Mouse (Mus musculus) kidney, adult 9 months (tissue): Measurements from ENCODE around the gene Cyp4f39.

Experiments
- DNase-seq: peaks from one replicate; pipeline ENCODE4 v3.0.0; 2022

Cyp4f39 gene

DNA sequence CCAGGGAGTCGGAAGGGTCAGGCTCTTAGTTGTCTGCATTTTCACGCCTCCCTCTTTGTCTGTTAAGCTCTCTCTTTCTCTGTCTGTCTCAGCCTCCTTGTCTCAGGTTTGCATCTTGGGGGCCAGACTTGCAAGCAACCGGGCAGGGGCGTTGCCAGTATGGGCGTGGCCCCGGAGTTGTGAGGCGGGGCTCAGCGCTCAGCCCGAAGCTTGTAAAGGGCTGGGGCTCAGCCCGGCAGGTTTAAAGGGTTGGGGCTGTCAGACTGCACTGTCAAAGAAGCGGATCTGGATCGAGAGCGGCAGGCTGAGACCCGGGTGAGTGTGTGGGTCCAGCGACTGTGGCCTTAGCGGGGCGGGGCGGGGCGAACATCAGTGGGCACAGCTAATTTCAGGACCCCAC lies at the start of gene Cyp4f39:
Cyp4f39 (plus strand) TSS at position 242 of the 400 bp plus-strand sequence.
- DNase-seq, result no peak

- no peak for DNase-seq
These were observed 49.8 kb upstream of the Cyp4f39 start for GRCm38 (mm10) chr17:32402779-32403157.

GRCm38 (mm10) chr17:32403417-32403816 lies 49.1 kb upstream of the Cyp4f39 start, which contains the start of gene Rasal3:
Rasal3 (minus strand) TSS chr17:32403583.
- DNase-seq, result no peak

DNA sequence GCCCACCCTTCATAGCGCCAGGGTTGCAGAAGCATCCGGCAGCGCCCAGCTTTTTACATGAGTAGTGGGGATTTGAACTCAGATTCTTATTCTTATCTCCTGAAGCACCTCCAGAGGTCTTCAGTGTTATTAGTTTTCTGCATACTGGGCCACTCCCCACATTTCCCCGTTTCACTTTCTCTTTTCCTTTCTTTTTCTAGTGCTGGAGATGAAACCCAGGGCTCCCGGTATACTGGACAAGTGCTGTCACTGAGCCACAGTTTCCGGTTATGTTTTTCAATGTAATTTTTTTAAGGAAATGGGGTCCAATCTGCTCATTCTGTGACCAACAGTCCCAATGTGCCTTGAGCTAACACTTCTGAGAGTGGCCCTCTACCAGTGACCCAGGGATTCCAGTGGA lies 40.6 kb upstream of the Cyp4f39 start:
- DNase-seq, result no peak

GRCm38 (mm10) chr17:32415417-32416020 lies 37.0 kb upstream of the Cyp4f39 start:
- no peak for DNase-seq

DNA sequence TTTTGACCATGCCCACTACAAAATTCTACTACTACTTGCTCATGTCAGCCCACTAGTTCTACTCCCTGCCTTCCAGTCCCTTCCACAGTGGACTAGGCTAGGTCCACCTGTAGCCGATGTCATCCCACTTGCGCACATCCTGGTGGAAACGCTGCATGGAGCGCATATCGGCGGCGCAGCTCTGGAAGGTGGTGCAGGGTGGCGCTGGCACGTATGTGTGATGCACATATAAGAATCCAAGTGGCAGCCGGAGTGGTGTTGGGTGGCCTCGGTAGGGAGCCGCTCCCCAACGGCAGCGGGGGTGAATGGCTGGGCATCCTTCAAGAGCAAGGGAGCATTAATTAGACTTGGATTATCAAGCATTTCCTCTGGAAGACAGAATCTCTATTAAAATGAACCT lies 35.8 kb upstream of the Cyp4f39 start:
- no peak for DNase-seq

GRCm38 (mm10) chr17:32419989-32420388 lies 32.5 kb upstream of the Cyp4f39 start:
- DNase-seq, result no peak

DNA sequence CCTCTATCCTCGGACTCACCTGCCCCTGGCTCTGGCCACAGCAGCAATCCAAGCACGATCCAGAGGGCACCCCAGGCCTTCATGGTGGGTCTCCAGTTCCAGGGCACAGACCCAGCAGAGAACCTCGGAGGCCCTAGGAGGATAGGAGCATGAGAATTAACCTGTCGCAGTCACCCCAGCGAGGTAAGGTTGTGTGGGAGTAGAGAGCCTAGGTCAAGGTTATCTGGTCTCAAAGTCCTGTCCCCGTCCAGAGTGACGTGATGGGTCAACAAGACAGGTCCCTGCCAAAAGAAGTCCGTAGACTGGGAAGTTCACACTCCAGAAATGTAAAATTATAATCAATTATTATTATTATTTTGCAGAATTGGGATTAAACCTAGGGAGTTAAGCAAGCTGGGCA lies 31.7 kb upstream of the Cyp4f39 start:
- DNase-seq, result no peak

DNA sequence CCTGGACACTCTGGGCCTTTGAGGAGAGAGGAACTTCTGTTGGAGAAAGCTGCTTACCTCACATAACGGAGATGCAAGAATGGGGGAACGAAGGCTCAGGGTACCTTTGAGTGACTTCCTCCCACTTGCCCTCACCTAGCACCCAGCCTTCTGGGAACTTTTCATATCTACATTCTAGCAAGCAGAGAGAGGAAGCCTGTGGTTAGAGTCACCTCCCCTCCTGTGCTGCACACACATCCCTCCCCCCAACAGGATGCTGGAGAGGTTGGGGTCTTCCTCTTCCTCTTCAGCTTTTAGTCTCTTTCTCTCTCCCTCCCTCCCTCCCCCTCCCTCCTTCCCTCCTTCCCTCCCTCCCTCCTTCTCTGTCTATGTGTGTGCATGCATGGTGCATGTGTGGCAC lies 28.5 kb upstream of the Cyp4f39 start, which contains the start of gene Pglyrp2:
Pglyrp2 (minus strand) TSS at position 134 of the 400 bp plus-strand sequence.
- DNase-seq, result no peak

DNA sequence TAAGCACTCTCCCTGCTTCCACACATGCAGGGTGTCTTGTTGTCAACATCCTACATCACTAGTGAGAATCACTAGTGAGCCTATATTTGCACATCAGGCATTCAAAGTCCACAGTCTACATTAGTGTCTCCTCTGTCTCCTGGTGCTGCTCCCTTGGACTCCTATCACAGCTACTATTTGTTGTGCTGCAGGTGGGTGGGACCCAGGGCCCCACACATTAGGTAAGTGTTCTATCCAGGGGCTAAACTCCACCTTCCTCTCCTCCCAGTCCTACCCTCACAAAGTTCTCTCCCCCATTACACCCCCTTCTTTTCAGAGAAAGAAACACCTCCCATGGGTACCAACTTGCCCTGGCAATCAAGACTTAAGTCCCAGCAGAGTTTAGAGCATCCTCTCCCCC lies 25.9 kb upstream of the Cyp4f39 start:
- no peak for DNase-seq

DNA sequence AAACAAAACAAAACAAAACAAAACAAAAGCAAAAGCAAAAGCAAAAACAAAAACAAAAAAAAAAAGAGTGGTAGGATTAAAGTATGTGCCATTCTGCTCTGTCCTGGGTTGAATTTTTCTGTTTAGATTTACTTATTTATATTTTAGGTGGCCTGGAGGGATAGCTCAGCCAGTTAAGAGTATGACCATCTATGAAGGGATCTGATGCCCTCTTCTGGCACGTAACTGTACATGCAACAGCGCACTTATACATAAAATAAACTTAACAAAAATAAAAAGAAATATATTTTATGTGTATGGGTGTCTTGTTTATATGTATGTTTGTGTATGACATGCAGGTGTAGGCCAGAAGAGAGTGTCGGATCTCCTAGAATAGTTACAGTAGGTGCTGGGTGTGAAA lies 20.6 kb upstream of the Cyp4f39 start:
- peak; percentile 25 for DNase-seq

DNA sequence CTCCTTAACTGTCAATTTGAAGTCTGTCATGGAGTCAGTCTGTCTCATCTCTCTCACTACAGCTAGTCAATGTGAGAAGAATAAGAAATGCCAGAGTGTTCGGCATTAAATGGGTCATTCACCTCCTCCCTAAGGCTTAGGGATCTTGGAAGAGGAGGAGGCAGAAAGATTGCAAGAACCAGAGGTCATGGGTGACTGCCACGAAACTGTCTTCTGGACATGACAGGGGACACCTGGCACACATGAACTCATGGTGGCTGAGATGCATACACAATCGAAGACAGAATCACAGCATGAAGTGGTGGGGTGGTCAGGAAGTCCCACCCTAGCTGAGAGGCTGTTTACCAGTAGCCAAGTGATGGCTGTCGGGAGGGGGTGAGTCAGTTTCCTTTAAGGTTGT lies 18.2 kb upstream of the Cyp4f39 start:
- DNase-seq, result no peak

DNA sequence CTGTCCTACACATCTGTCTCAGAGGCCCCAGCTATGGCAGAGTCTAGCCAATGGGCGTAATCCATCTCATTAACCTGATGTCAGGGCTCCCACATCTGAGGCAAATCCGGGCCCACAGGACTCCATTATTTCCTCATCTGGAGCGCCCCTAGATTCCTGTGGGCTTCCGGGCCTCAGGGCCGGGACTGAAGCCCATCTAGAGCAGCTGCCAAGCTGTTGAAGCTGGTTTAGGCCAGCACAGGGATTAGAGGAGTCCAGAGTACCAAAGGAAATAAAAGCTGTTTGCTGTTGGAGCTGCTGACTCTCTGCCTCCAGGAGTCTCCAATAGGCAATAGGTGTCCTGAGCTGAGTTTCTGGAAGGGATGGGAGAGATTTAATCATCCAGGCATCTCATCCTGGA lies 17.4 kb upstream of the Cyp4f39 start:
- peak; percentile 13 for DNase-seq

GRCm38 (mm10) chr17:32437106-32437505 lies 15.4 kb upstream of the Cyp4f39 start:
- no peak for DNase-seq

GRCm38 (mm10) chr17:32443245-32443644 lies 9.3 kb upstream of the Cyp4f39 start:
- no peak for DNase-seq

GRCm38 (mm10) chr17:32445016-32445415 lies 7.5 kb upstream of the Cyp4f39 start:
- DNase-seq, result no peak

DNA sequence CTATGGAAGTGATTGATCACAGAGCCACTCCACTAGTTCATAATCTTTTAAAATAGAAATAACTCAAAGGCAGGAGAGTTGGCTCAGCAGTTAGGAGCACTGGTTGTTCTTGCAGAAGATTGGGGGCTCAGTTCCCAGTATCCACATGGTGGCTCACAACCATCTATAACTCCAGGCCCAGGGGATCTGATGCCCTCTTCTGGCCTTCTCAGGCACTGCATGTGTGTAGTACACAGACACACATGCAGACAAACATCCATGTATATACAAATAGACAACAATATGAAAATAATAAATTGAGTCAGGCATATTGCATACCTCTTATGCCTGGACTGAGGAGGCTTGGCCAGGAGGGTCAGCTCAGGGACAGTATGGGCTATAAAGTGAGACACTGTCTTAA lies 5.3 kb upstream of the Cyp4f39 start:
- DNase-seq, result no peak

- no peak for DNase-seq
These were observed 3.5 kb upstream of the Cyp4f39 start for GRCm38 (mm10) chr17:32449042-32449441.

DNA sequence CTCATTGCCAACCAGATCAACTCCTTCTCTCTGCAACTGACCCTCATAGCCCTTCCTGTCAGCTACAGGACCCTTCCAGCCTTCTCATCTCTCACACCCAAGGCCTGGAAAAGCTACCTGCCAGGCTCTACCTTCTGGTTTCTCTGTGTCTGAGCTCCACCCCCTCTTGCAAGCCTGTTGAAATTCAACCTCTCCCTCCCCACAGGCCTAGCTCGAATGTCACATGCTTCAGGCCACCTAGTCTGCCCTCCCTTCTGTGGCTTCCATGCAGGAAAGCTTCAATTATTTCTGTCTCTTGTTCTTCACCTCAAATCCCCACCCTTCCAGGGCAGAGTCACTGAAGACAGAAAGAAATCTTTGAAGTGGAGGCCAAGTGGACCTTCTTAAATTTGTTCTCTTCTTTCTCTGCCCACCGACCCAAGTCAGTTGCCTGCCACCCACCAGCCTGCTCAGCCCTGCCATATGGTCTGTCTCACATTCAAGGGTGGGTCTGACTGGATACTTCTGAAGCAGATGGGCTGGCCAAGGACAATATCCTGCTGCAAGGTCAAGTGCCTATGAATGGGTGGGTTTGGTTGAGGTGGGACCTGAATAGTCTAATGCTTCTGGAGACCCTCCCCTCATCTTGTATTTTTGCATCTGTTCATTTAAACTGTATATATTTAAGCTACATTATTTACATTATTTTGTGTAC lies 1.5 kb upstream of the Cyp4f39 start:
- DNase-seq, result no peak

DNA sequence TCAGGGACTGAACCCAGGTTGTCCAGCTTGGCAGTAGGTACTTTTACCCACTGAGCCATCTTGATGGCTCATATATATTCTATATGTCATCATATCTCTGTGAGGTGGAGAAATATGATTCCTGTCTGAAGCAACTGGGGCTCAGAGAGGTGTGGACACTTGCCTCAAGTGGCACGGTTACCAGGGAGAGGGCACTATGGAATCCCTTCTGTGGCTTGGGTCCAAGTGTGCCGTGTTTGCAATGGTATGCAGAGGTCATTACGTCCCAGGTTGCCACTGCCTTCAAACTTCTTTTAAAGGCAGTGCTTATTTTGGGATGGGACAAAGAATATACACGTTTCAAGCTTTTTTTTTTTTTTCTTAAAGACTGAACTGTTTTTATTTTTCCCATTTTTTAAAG lies 1.7 kb downstream of the Cyp4f39 start:
- no peak for DNase-seq

DNA sequence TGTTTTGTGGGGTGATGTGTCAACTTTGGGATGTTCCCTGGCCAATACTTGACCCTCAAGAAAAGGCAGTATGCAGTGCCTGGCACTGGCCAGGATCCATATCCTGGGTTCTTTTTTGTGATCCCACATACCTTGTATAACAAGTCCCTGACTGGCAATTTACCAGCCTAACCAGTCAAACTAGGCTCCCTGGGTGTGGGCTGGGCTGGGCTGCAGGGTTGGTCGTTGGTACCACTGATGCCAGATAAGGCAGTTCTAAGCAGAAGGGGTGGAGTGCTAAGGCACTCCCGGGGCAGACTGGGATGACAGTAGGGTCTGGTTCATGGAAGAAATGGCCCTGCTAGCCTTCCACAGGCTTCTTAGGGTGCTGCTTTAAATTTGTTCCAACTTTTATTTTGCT lies 2.5 kb downstream of the Cyp4f39 start:
- DNase-seq, result no peak

DNA sequence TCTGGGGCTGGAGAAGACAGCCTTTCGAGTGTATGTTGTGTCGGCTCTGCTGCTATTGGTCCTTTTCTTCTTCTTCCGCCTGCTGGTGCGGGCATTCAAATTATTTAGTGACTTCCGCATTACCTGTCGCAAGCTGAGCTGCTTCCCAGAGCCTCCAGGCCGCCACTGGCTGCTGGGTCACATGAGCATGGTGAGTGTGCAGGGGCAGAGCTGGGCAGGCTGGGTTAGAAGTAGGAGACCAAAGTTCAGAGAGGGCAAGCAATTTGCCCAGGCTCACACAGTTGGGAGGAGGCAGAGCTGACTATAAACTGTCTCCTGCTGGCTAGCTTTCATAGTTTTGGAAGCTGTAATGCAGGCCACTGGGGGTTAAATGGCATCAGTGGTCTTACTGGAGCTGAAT lies 16.0 kb downstream of the Cyp4f39 start:
- peak; percentile 17 for DNase-seq

DNA sequence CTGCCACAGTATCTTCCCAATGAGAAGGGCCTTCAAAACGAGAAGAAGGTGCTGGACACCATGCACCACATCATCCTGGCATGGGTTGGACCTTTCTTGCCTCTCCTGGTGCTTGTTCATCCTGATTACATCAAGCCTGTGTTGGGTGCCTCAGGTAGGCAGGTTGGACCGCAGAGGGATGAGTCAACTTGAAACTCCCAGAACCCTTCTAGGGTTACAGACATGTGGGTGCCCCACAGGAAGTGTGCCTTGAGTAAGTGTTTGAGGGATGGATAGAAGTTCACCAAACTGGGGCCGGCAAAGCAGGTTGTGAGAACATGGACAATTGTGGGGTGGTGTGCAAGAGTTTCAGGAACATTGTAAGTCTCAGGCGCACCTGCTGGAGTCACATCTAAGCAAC lies 18.3 kb downstream of the Cyp4f39 start:
- DNase-seq, result no peak

GRCm38 (mm10) chr17:32472176-32472575 lies 19.7 kb downstream of the Cyp4f39 start:
- no peak for DNase-seq
